Mouse (Mus musculus) forebrain, embryonic 10.5 days (tissue): ENCODE measurements at regions not wholly inside any gene's neighbourhood (a gene's known extent, or its start where the extent isn't known, plus 50 kb on each side); places are given as distances from the start of the nearest gene placed in this dataset.

Experiments used
- DNase-seq: peaks from one replicate; pipeline ENCODE4 v3.0.0-alpha.2; 2017; ENCODE audit warnings: low spot score; ENCODE audit errors: extremely low spot score
- H3K27ac ChIP-seq: fragments of 300-500 bp; sonication (generic); 2 replicates; pipeline ENCODE4 v1.5.1; 2016; ENCODE audit warnings: mild to moderate bottlenecking
- H3K27me3 ChIP-seq: fragments of 300-500 bp; sonication (generic); 2 replicates; pipeline ENCODE4 v1.6.1; 2016; ENCODE audit warnings: mild to moderate bottlenecking; ENCODE audit not compliant: poor library complexity, severe bottlenecking
- H3K36me3 ChIP-seq: fragments of 300-500 bp; sonication (generic); replicated peaks from 2 replicates; pipeline ENCODE4 v1.6.1; 2016; ENCODE audit warnings: mild to moderate bottlenecking, moderate library complexity
- H3K4me1 ChIP-seq: fragments of 300-500 bp; sonication (generic); 2 replicates; pipeline ENCODE4 v1.6.1; 2016
- H3K4me3 ChIP-seq: fragments of 300-500 bp; sonication (generic); 2 replicates; pipeline ENCODE4 v1.5.1; 2016; ENCODE audit warnings: mild to moderate bottlenecking, moderate library complexity
- H3K9me3 ChIP-seq: fragments of 300-500 bp; sonication (generic); 2 replicates; pipeline ENCODE4 v1.6.1; 2016; ENCODE audit warnings: mild to moderate bottlenecking, moderate library complexity
- WGBS: fragments of 180-500 bp; shearing (Covaris S2); methylation state at CpG from one replicate; pipeline ENCODE4 v1.1.7; 2016; 5-methylcytosine and 5-hydroxymethylcytosine counted together

DNA sequence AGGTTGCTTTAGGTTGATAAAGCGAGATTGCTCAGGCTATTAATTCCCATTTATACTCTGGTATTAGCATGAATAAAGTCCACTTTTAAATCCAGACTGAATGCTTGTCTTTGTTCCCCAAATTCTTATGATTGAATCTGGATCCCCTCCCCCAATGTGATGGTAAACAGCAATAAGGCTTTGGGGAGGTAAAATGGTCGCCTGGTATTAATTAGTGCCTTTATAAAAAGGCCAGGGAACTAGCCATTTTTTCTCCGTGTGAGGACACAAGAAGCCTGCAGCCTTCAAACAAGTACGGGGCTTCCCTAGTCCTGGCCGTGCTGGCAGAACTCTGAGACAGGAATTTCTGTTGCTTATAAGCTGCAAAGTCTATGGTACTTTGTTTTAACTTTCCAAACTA lies 81.1 kb upstream of the Igfbp7 start:
- no peak for DNase-seq
- no peaks in the 10 kb centered on the region for H3K36me3 ChIP-seq
- 43% methylated on average over 5 of the region's 5 CpGs for WGBS
- peaks cover 36% of the 10 kb centered on the region for H3K4me1 ChIP-seq
- H3K4me3 ChIP-seq = no peak overlapping the region
- H3K9me3 ChIP-seq = no peaks in the 10 kb centered on the region
- H3K27me3 ChIP-seq = peaks cover 18% of the 10 kb centered on the region
- peak overlapping the region; percentile 86; the same call in 1 of the 2 replicates for H3K27ac ChIP-seq

DNA sequence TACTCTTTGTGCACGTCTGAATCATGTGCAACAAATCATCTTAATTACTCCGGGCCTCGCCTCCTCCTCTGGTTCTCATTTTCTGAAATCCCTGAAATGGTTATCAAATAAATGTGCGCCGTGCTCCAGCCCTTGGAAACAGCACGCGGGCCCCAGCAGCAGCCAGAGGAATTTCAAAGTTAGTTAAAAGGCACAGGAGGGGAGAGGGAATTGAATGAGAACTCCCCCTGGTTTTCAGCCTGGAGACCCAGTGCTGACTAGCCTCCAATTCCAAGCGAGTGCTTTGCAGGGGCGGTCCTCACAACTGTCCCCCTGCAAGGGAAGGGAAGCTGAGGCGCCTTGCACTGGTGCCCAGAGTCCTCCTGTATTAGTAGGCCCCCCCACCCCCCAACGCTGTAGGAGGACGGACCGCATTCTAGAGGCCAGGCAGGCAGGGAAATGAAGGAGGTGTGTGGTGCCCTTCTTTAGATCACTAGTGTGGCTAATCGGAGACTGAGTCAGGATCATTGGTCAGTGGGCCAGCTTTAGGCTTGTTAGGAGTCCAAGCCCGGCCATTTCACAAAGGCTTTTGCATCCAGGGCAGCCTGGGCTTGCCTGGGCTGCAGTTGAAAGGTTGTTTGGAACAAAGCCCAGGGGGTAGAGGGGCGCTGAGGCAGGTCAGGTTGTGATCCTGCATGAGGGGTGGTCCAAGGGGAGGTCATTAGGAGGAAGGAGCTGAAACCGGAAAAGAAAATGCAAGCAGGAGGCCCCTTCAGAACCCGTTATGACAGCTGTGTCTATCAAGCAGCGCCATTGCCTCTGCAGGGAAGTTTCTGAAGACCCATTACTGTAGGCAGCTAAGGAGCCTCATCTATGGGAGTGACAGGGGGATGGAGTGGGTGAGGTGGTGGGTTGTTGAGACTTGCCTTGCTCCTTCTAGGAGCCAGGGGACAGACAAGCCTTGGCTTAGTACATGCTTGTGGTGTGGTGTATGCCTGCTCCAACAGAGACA lies 80.3 kb upstream of the Igfbp7 start:
- H3K9me3 ChIP-seq = no peaks in the 10 kb centered on the region
- 7% methylated on average over 19 of the region's 19 CpGs for WGBS
- H3K4me1 ChIP-seq = peaks cover 36% of the 10 kb centered on the region
- peaks cover 18% of the 10 kb centered on the region for H3K27me3 ChIP-seq
- DNase-seq = peak; percentile 63
- H3K36me3 ChIP-seq = no peaks in the 10 kb centered on the region
- H3K4me3 ChIP-seq = peak overlapping the region; percentile 36
- H3K27ac ChIP-seq = peak overlapping the region; percentile 86

DNA sequence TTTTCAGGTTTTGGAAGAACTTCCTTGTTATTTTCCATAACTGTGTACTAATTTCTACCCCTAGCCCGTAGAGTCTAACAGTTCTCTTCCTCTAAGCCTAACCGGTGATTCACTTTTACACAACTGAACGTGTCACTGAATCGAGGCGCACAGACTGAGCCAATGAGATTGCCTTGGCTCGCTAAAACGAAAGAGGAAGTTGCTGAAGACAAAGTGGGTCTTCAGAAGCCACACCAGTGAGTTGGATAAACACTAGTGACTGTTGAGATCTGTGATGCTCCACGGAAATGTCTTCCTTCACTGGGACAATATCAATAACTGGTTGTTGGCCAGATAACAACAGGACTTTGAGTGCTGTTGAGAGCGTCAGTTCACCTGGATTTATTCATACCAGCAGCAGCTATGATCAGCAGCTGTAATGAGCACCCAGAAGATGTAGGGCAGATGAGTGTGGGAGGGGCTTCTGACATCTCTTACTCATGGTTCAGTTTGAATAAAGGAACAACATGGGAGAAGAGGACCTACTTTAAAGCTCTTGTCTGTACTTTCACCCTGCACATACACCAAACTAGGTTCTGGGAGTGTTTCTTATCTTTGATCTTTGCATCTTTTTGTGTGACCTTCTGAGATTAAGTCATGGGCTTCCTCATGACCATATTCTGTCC lies 75.3 kb upstream of the Igfbp7 start:
- H3K4me3 ChIP-seq = no peak overlapping the region
- peaks cover 22% of the 10 kb centered on the region for H3K4me1 ChIP-seq
- no peaks in the 10 kb centered on the region for H3K9me3 ChIP-seq
- no peak for DNase-seq
- 92% methylated on average over 9 of the region's 9 CpGs for WGBS
- peaks cover 18% of the 10 kb centered on the region for H3K27me3 ChIP-seq
- no peak overlapping the region for H3K27ac ChIP-seq
- no peaks in the 10 kb centered on the region for H3K36me3 ChIP-seq

DNA sequence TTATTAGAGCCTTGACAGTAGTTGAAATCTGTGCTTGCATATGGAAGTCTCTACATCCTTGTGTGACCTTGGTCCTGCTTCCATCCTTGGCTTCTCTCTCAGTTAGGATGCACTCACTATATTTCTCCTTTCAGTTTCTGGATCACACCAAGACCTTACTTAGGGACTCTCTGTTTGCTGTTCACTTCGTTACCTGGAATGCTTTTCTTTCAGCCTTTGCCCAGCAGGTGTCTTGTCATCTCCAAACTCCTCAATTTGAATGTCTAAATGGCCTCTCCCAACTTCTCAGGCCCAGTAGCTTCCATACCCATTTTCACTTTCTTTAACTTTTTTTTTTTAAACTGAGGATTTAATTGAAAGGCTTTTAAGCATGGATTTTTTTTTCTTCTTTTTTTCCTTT lies 74.0 kb upstream of the Igfbp7 start:
- no peak for DNase-seq
- Histone ChIP-seq H3K27me3 (peaks cover 17% of the 10 kb centered on the region), H3K9me3 (no peaks in the 10 kb centered on the region), H3K4me3 (no peak overlapping the region), H3K27ac (no peak overlapping the region), H3K36me3 (no peaks in the 10 kb centered on the region), H3K4me1 (peaks cover 8% of the 10 kb centered on the region)
- WGBS = 47% methylated on average over 1 of the region's 1 CpGs

DNA sequence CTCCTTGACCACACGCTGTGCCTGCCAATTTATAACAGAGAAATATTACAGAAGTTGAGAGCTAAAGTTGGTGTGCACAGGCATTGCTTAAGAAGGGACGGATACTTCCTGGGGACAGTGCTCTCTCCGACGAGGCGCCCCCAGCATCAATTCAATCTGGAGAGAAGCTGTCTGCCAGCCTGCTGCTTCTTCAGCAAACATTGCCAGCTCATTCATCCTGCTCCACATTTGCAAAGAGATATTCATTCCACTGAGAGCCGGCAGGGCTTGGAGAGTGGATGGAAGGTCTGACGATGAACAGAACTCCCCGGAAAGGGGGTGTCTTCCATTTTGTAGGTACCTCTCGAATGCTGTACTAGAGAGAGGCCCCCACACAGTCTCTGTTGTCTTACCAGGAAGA lies 70.0 kb upstream of the Igfbp7 start:
- no peaks in the 10 kb centered on the region for H3K4me1 ChIP-seq
- no peak overlapping the region for H3K27ac ChIP-seq
- no peak overlapping the region for H3K4me3 ChIP-seq
- H3K36me3 ChIP-seq = no peaks in the 10 kb centered on the region
- 89% methylated on average over 9 of the region's 9 CpGs for WGBS
- H3K27me3 ChIP-seq = no peaks in the 10 kb centered on the region
- DNase-seq = no peak
- H3K9me3 ChIP-seq = no peaks in the 10 kb centered on the region

DNA sequence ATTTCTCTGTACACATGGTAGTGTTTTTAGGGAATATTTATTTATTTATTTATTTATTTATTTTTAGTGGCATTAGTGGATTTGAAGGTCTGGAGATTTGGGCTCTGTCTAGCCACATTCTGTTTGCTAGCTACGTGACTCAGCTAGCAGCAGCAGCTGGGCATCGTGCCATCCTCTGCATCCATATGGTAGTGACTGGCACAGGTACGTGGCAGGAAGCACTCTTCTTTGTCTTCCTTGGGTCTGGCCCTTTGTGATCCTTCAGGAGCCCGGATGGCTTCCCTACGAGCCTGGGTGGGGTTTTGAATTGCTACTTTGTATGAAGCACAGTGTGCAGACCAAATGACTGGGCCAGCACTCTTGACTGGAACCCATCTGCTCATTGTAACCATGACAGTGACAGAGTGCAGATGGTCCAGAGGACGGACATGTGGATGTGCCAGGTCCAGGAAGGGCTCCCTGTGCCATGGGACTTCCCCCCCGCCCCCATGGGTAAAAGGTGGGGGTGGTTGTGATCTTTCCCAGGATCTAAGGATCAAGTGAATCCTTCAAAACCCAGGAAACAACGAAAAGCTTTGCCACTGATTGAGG lies 66.2 kb upstream of the Igfbp7 start:
- H3K4me1 ChIP-seq = no peaks in the 10 kb centered on the region
- WGBS = 86% methylated on average over 8 of the region's 8 CpGs
- H3K4me3 ChIP-seq = no peak overlapping the region
- H3K27ac ChIP-seq = no peak overlapping the region
- H3K9me3 ChIP-seq = no peaks in the 10 kb centered on the region
- H3K36me3 ChIP-seq = no peaks in the 10 kb centered on the region
- no peaks in the 10 kb centered on the region for H3K27me3 ChIP-seq
- no peak for DNase-seq

DNA sequence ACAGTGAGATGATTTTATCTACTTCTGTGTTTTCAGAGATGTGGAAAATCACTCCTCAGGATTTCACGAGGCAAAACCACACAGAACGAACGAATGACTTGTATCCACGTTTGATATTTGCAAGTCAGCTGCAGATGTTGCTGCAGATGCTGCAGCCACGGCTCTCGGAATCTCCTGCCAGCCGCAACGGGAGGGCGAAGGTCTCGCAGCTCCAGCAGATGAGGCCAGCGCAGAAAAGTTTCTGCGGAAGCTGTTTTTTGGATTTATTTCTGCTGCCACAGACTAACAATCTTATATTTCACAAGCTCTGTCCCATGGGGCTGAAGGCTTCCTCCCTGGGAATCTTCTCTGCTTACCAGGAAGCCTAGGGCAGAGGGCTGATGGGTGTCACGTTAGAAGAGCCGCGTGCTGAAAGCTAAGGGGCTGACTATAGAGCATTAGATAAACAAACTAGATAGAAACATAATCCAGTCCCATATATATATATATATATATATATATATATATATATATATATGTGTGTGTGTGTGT lies 61.5 kb upstream of the Igfbp7 start:
- Histone ChIP-seq H3K9me3 (no peaks in the 10 kb centered on the region), H3K27ac (no peak overlapping the region), H3K4me1 (peaks cover 6% of the 10 kb centered on the region; the same call in 1 of the 2 replicates), H3K27me3 (no peaks in the 10 kb centered on the region), H3K36me3 (no peaks in the 10 kb centered on the region), H3K4me3 (no peak overlapping the region)
- WGBS = 90% methylated on average over 15 of the region's 15 CpGs
- DNase-seq = no peak

DNA sequence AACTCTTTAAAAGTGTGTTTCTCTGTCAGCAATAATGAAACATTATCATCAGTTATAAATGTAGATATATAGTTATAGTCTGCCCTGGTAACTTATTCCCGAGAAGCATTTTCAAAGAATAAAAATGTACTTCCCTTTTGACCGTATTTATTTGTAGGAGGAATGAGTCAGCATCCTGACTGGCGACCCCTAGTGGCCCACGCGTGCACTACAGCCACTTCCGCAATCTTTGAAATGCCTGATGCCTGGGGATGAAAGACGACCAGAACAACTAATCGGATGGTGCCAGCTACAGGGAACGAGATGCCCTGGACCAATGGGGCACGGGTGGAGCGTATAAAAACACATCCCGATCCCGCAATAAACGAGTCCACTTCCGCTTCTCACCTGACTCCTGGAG lies 60.6 kb upstream of the Igfbp7 start:
- 71% methylated on average over 15 of the region's 15 CpGs for WGBS
- Histone ChIP-seq H3K4me1 (peaks cover 14% of the 10 kb centered on the region; the same call in 1 of the 2 replicates), H3K4me3 (no peak overlapping the region), H3K36me3 (no peaks in the 10 kb centered on the region), H3K27me3 (no peaks in the 10 kb centered on the region), H3K9me3 (no peaks in the 10 kb centered on the region), H3K27ac (no peak overlapping the region)
- DNase-seq = peak; percentile 34

GRCm38 (mm10) chr5:77464851-77465548 lies 57.2 kb upstream of the Igfbp7 start:
- Histone ChIP-seq H3K4me1 (peaks cover 20% of the 10 kb centered on the region), H3K4me3 (no peak overlapping the region), H3K27ac (no peak overlapping the region), H3K9me3 (no peaks in the 10 kb centered on the region), H3K36me3 (no peaks in the 10 kb centered on the region), H3K27me3 (no peaks in the 10 kb centered on the region)
- 63% methylated on average over 19 of the region's 19 CpGs for WGBS
- peak; percentile 50 for DNase-seq

DNA sequence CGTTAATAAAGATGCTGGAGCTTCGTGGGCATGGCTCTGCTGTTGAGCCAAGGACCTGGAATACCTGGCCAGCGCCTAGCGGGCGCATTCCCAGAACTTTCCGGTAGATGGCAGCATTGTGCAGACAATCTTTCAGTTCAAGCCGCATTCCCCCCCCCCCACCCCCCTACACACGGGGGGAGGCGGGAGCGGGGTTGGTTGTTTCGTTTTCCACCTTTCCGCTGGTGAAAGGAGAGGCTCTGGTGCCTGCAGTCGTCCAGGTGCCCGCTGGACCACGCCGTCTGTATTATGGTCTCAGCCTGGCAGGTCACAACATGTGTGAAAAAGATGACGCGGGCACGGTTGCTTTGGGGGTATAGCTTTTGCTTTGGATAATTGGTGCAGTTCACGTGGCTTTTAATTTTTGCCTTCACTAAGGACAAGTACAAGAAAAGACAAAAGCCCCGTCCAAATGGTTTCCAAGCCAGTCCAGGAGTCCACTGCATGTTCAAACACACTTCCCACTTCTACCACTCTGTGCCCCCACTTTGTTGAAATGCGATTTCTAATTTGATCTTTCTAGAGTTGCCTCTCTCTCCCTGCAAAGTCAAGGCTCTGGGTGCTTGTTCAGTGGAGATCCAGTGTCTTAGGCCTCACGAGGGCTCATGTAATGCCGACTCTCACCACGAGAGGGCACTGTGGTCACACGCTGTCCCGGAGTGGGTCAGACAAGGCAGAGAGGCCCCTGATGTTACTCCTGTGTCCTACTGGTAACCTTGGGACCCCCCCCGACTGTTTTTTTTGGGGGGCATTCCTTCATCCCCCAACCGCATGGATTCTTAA lies 52.3 kb upstream of the Igfbp7 start:
- WGBS = 1% methylated on average over 29 of the region's 29 CpGs
- peak overlapping the region; percentile 85 for H3K27ac ChIP-seq

More for the DNA sequence above, 52.3 kb upstream of the Igfbp7 start:
- DNase-seq = peak; percentile 92
- Histone ChIP-seq H3K36me3 (no peaks in the 10 kb centered on the region), H3K4me3 (peak overlapping the region; percentile 59), H3K9me3 (no peaks in the 10 kb centered on the region), H3K27me3 (peaks cover 8% of the 10 kb centered on the region), H3K4me1 (peaks cover 21% of the 10 kb centered on the region)
